Mouse (Mus musculus) kidney, adult 2 months (tissue): ENCODE data around the gene Tpbg.

ENCODE experiments used
- CTCF ChIP-seq: fragments of 200-500 bp; conservative IDR thresholded peaks from 2 replicates; pipeline ENCODE4 v1.5.1; 2011; ENCODE audit warnings: low read depth, mild to moderate bottlenecking, control low read depth, low read length, moderate library complexity, mixed read lengths; ENCODE audit not compliant: insufficient read depth, insufficient read length
- POLR2A ChIP-seq: fragments of 200-500 bp; IDR thresholded peaks from one replicate; pipeline ENCODE4 v1.6.1; 2011; ENCODE audit warnings: low read depth, low read length, control low read depth

GRCm38 (mm10) chr9:85835521-85836425, 6.4 kb upstream of the Tpbg start:
- TF ChIP-seq POLR2A (no peak), CTCF (no peak)
